Mouse (Mus musculus) liver (tissue): ENCODE results near the gene Sgpp1.
A peak's percentile ranks its signal among the peaks of the same experiment; 100 is the strongest.
"Not testable (repeated sequence)": the region's sequence is repeated elsewhere in the genome, so short reads cannot be mapped to it uniquely, and the experiment has no call there.

Experiments
- DNase-seq: peaks from one replicate; pipeline ENCODE4 v3.0.0-alpha.2; 2020; ENCODE audit warnings: mixed read lengths

Sgpp1 gene

GRCm38 (mm10) chr12:75684026-75684425 lies 51.5 kb downstream of the Sgpp1 start:
- DNase-seq: not testable (repeated sequence)

- no peak for DNase-seq
These were observed 51.9 kb downstream of the Sgpp1 start for GRCm38 (mm10) chr12:75683598-75683997.

- DNase-seq: no peak
These were observed 52.7 kb downstream of the Sgpp1 start for GRCm38 (mm10) chr12:75682842-75683241.

- DNase-seq: no peak
These were observed 54.4 kb downstream of the Sgpp1 start for GRCm38 (mm10) chr12:75681101-75681500.

GRCm38 (mm10) chr12:75678393-75678792 lies 57.1 kb downstream of the Sgpp1 start:
- DNase-seq: no peak

GRCm38 (mm10) chr12:75672630-75673029 lies 62.9 kb downstream of the Sgpp1 start:
- no peak for DNase-seq

- DNase-seq: no peak
These were observed 63.7 kb downstream of the Sgpp1 start for GRCm38 (mm10) chr12:75671759-75672315.

- DNase-seq: no peak
These were observed 64.9 kb downstream of the Sgpp1 start for GRCm38 (mm10) chr12:75670611-75671010.

- peak; percentile 100 for DNase-seq
These were observed 66.0 kb downstream of the Sgpp1 start, which contains the start of gene Wdr89 for GRCm38 (mm10) chr12:75669258-75670106. Wdr89 (minus strand) TSS chr12:75669537.

GRCm38 (mm10) chr12:75668916-75669257 lies 66.6 kb downstream of the Sgpp1 start:
- peak; percentile 60 for DNase-seq

- DNase-seq: no peak
These were observed 67.3 kb downstream of the Sgpp1 start for GRCm38 (mm10) chr12:75668221-75668620.

- DNase-seq: peak; percentile 9
These were observed 68.6 kb downstream of the Sgpp1 start for GRCm38 (mm10) chr12:75666939-75667338.

- no peak for DNase-seq
These were observed 71.1 kb downstream of the Sgpp1 start for GRCm38 (mm10) chr12:75664516-75664810.
